Mouse (Mus musculus): ENCODE measurements around the gene Map3k5.

GRCm38 (mm10) chr10:20036846-20037245 is 102.6 kb downstream of the Map3k5 start:
- TF ChIP-seq GATA1 (IDR thresholded peaks at IDR 0.05; ENCODE audit: borderline replicate concordance, low read length) = no peak
- TF ChIP-seq FLI1 (IDR thresholded peaks at IDR 0.05; ENCODE audit: low read length) = no peak
